Mouse (Mus musculus) cerebellum, adult 11 months (tissue): ENCODE results near the gene Pank4.

Experiments
- DNase-seq: peaks from one replicate; pipeline ENCODE4 v3.0.0; 2022

The Pank4 gene

GRCm38 (mm10) chr4:154963901-154964580 lies at the start of gene Pank4:
Gene Pank4, plus strand, starts transcription at chr4:154964123.
- DNase-seq = peak; percentile 91

GRCm38 (mm10) chr4:154914252-154914651 lies 49.7 kb upstream of the Pank4 start:
- no peak for DNase-seq

GRCm38 (mm10) chr4:154914707-154915106 lies 49.2 kb upstream of the Pank4 start:
- no peak for DNase-seq

- DNase-seq = no peak
Observed at GRCm38 (mm10) chr4:154915286-154915685, 48.6 kb upstream of the Pank4 start.

- DNase-seq = no peak
Observed at GRCm38 (mm10) chr4:154916662-154917061, 47.3 kb upstream of the Pank4 start.

GRCm38 (mm10) chr4:154922291-154922690 lies 41.6 kb upstream of the Pank4 start:
- no peak for DNase-seq

- no peak for DNase-seq
Observed at GRCm38 (mm10) chr4:154922931-154923330, 41.0 kb upstream of the Pank4 start.

- DNase-seq = no peak
Observed at GRCm38 (mm10) chr4:154925413-154925812, 38.5 kb upstream of the Pank4 start.

GRCm38 (mm10) chr4:154926969-154927898 lies 36.7 kb upstream of the Pank4 start:
- DNase-seq = no peak

- no peak for DNase-seq
Observed at GRCm38 (mm10) chr4:154927899-154928337, 36.0 kb upstream of the Pank4 start.

GRCm38 (mm10) chr4:154928395-154929087 lies 35.4 kb upstream of the Pank4 start, which contains the start of gene Tnfrsf14:
Gene Tnfrsf14, minus strand, starts transcription at chr4:154928563.
- DNase-seq = no peak

- DNase-seq = no peak
Observed at GRCm38 (mm10) chr4:154929088-154929660, 34.7 kb upstream of the Pank4 start.

- no peak for DNase-seq
Observed at GRCm38 (mm10) chr4:154933306-154933907, 30.5 kb upstream of the Pank4 start.

GRCm38 (mm10) chr4:154934800-154935199 lies 29.1 kb upstream of the Pank4 start:
- no peak for DNase-seq

GRCm38 (mm10) chr4:154935788-154936187 lies 28.1 kb upstream of the Pank4 start:
- DNase-seq = no peak

- DNase-seq = no peak
Observed at GRCm38 (mm10) chr4:154936542-154937255, 27.2 kb upstream of the Pank4 start.

- DNase-seq = no peak
Observed at GRCm38 (mm10) chr4:154937746-154938145, 26.2 kb upstream of the Pank4 start.

GRCm38 (mm10) chr4:154940156-154940555 lies 23.8 kb upstream of the Pank4 start:
- DNase-seq = no peak

GRCm38 (mm10) chr4:154941831-154942230 lies 22.1 kb upstream of the Pank4 start:
- DNase-seq = no peak

- no peak for DNase-seq
Observed at GRCm38 (mm10) chr4:154942632-154943322, 21.1 kb upstream of the Pank4 start.
